In genomic region chr6:124996551-124997501, GRCm38 (mm10) we compare ENCODE assay signal across 8 mouse cellular contexts. TPM values are rescaled to one million over a fixed set of nuclear protein-coding genes. Genes with fewer than 3 reads are reported as not detected.
DNase-seq lines count a peak whose midpoint lies in the region; ATAC-seq lines count a peak whose summit lies in the region.

Pianp (plus strand) TSS chr6:124996694.

- DNase-seq in ZHBTc4 (ENCODE audit: low read depth, low spot score): peak; percentile 65
- peak; percentile 79 for DNase-seq in gastrocnemius, postnatal 14 days
- peak; percentile 81 for DNase-seq in induced T-regulatory cell, adult 2 months (ENCODE audit: low read depth)
- peak; percentile 79 to 90 for DNase-seq in left cerebral cortex, postnatal 10 days (ENCODE audit: extremely low spot score in 1 of 2, low spot score in 2 of 2)
- DNase-seq in right cerebral cortex, adult 18-20 months: peak; percentile 85
- DNase-seq in urinary bladder, postnatal 10 days (ENCODE audit: low spot score): peak; percentile 60

- intact Hi-C loops in gastrocnemius, postnatal 14 days (cut with DNase I; ENCODE audit: low total_unique reads): no loop called here
- intact Hi-C loops in left cerebral cortex, postnatal 10 days (cut with DNase I): no loop called here

- peak; percentile 82 for ATAC-seq in common myeloid progenitor, adult 5-6 weeks (replicated peaks; ENCODE audit: low read depth, poor library complexity, severe bottlenecking)
- peak; percentile 83 for ATAC-seq in megakaryocyte, adult 5-6 weeks (ENCODE audit: poor library complexity, severe bottlenecking)

RNA-seq across cellular contexts. Expression of gene Pianp, which starts in this region (rescaled TPM):
- not detected in 2 replicates for total RNA-seq in common myeloid progenitor, adult 5-6 weeks (2017)
- total RNA-seq in gastrocnemius, postnatal 14 days (2021): under 1 TPM; 0.16 to 0.72 TPM
- 100 to 1,000 TPM; 116 TPM for total RNA-seq in left cerebral cortex, postnatal 10 days (2021)
- total RNA-seq in megakaryocyte, adult 5-6 weeks (2015): not detected in 2 replicates
- not detected in 2 replicates for total RNA-seq in megakaryocyte, adult 5-6 weeks (2017)

Comparison
In these comparisons a context has a peak if more than half of its experiments do, and no peak if none do; other contexts are left out.
1. Peak in every context shown above with its lines: DNase-seq and ATAC-seq.
2. RNA of gene Pianp (total RNA-seq): 116 TPM in left cerebral cortex, postnatal 10 days; 0.16 to 0.72 TPM in gastrocnemius, postnatal 14 days, not detected in common myeloid progenitor, adult 5-6 weeks and not detected in megakaryocyte, adult 5-6 weeks; every median in the first group is over 10 times any median in the second.
3. Peak in ATAC-seq in common myeloid progenitor, adult 5-6 weeks; RNA of the gene not detected or under 1 TPM.
4. Peak in DNase-seq in gastrocnemius, postnatal 14 days; RNA of the gene not detected or under 1 TPM.
5. Peak in ATAC-seq in megakaryocyte, adult 5-6 weeks; RNA of the gene not detected or under 1 TPM.